Mouse (Mus musculus) kidney, adult 2 months (tissue): ENCODE data around the gene Ccdc40. TPM values are rescaled to one million over a fixed set of nuclear protein-coding genes. Genes with fewer than 3 reads are reported as not detected.

ENCODE experiments used
- DNase-seq: peaks from one replicate; pipeline ENCODE4 v3.0.0; 2021
- H3K27ac ChIP-seq: fragments of 200-500 bp; 2 replicates; pipeline ENCODE4 v1.5.1; 2012; ENCODE audit warnings: low read depth, low read length, control low read depth, inconsistent platforms; ENCODE audit not compliant: insufficient read depth
- H3K27me3 ChIP-seq: fragments of 200-500 bp; replicated peaks from 2 replicates; pipeline ENCODE4 v1.6.1; 2012; ENCODE audit warnings: mild to moderate bottlenecking, moderate library complexity, low read length, inconsistent platforms; ENCODE audit not compliant: control insufficient read depth, insufficient read depth
- H3K36me3 ChIP-seq: fragments of 200-500 bp; 2 replicates; pipeline ENCODE4 v1.6.1; 2012; ENCODE audit warnings: mild to moderate bottlenecking, moderate library complexity, low read length, inconsistent platforms; ENCODE audit not compliant: control insufficient read depth, insufficient read depth
- H3K4me1 ChIP-seq: fragments of 200-500 bp; 2 replicates; pipeline ENCODE4 v1.6.1; 2011; ENCODE audit warnings: low read length; ENCODE audit not compliant: control insufficient read depth, insufficient read depth
- H3K4me3 ChIP-seq: fragments of 200-500 bp; 2 replicates; pipeline ENCODE4 v1.5.1; 2011; ENCODE audit warnings: mild to moderate bottlenecking, low read depth, low read length, control low read depth; ENCODE audit not compliant: insufficient read depth
- CTCF ChIP-seq: fragments of 200-500 bp; conservative IDR thresholded peaks from 2 replicates; pipeline ENCODE4 v1.5.1; 2011; ENCODE audit warnings: low read depth, mild to moderate bottlenecking, control low read depth, low read length, moderate library complexity, mixed read lengths; ENCODE audit not compliant: insufficient read depth, insufficient read length
- POLR2A ChIP-seq: fragments of 200-500 bp; IDR thresholded peaks from one replicate; pipeline ENCODE4 v1.6.1; 2011; ENCODE audit warnings: low read depth, low read length, control low read depth
- WGBS: fragments of 180-500 bp; shearing (Covaris S2); methylation state at CpG from one replicate; pipeline ENCODE4 v1.1.7; 2018; 5-methylcytosine and 5-hydroxymethylcytosine counted together
- polyA plus RNA-seq: library from polyadenylated mRNA; depleted of rRNA; stranded (reverse); fragments of >200 nt; gene quantifications from 2 replicates; pipeline ENCODE4 v1.2.3, GENCODE M21; 2012

Ccdc40 gene
- polyA plus RNA-seq, 1 experiment = 0.30 TPM

DNA sequence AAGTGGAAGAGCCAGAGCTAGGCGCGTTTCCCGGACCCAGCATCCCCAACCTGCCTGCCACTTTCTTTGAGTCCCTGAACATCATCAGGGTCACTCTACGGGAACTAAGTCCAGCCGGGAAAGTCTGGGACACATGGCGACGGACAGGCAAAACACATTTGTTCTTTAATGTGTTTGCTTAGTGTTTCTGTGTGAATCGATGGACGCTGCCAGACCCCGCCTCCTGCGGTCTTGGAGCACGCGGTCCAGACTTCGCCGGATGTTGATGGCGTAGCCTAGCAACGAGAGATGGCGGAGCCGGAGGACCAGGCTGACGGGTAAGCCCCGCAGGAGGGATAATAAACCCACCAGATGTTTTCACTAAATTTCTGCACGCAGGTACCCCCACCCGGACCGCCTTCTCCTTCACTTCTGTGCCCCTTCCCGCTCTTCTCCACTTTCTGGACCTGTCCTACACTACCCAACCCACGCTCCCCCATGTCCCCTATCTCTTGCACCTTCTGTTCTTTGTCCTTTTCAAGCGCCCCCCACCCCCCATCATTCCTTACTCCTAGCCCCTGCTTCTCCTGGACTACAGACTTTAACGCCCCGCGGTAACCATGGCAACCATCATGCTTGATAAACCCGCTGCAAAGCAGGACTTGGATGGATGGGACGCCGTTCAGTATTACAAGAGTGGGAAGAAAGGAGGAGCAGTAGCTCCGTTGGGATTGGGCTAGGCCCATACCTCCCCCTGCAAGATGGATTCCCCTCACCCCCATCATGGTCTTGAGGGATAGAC, 664 bp downstream of the Ccdc40 start:
- TF ChIP-seq CTCF (no peak), POLR2A (no peak)
- DNase-seq = peak; percentile 81
- Histone ChIP-seq H3K27ac (no peak overlapping the region), H3K36me3 (no peaks in the 10 kb centered on the region), H3K4me1 (no peaks in the 10 kb centered on the region), H3K4me3 (peak overlapping the region; percentile 47), H3K27me3 (no peaks in the 10 kb centered on the region)
- WGBS = 2% methylated on average over 34 of the region's 34 CpGs

DNA sequence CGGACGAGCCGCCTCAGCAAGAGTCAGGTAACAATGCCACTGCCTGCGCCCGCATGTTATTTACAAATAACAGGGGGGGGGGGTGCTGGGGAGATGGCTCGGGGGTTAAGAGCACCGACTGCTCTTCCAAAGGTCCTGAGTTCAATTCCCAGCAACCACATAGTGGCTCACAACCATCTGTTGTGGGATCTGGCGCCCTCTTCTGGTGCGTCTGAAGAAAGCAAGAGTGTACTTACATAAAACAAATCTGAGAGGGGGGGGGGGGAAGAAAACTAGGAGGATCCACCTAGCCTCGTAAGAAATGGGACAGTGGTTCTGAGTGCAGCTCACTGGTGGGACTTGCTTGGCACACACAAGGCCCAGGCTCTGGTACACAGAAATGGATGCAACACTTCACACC, 6.4 kb downstream of the Ccdc40 start:
- Histone ChIP-seq H3K36me3 (no peaks in the 10 kb centered on the region), H3K4me1 (no peaks in the 10 kb centered on the region), H3K4me3 (no peak overlapping the region), H3K27me3 (no peaks in the 10 kb centered on the region), H3K27ac (no peak overlapping the region)
- no peak for TF ChIP-seq CTCF
- TF ChIP-seq POLR2A = no peak
- 95% methylated on average over 10 of the region's 10 CpGs for WGBS
- no peak for DNase-seq

DNA sequence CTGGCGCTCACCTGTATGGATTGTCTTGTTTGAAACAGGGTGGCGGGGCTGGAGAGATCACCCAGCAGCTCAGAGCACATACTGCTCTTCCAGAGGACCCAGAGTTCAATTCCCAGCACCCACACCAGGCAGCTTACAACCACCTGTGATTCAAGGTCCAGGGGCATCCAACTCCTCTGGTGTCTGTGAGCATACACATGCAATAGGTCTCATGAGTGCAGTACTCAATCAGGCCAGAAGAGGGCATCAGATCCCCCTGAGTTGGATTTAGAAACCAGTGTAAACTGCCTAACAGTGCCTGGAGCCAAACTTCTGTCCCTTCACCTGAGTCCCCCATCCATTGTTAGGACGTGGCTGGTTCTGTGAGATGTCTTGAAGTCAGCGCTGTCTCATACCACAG, 7.2 kb downstream of the Ccdc40 start:
- 90% methylated on average over 4 of the region's 4 CpGs for WGBS
- Histone ChIP-seq H3K36me3 (no peaks in the 10 kb centered on the region), H3K4me1 (no peaks in the 10 kb centered on the region), H3K27ac (no peak overlapping the region), H3K4me3 (no peak overlapping the region), H3K27me3 (no peaks in the 10 kb centered on the region)
- TF ChIP-seq CTCF (peak; percentile 60), POLR2A (no peak)
- DNase-seq = peak; percentile 65

DNA sequence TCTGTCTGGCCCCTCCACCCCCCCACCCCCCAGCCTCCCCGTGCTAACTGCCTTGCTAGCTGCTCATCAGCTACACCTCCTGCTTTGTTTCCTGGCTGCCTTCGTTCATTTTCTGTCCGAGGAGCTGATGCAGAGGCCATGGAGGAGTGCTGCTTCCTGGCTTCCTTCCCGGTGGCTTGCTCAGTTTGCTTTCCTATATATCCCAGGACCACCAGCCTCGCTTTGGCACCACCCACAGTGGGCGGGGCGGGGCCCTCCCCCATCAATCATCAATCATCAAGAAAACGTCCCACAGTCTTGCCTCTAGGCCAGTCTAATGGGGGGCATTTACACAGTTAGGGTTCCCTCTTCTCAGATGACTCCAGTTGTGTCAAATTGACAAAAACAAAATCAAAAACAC, 8.0 kb downstream of the Ccdc40 start:
- TF ChIP-seq CTCF (no peak), POLR2A (no peak)
- H3K4me1 ChIP-seq = no peaks in the 10 kb centered on the region
- DNase-seq = no peak
- no peak overlapping the region for H3K27ac ChIP-seq
- no peak overlapping the region for H3K4me3 ChIP-seq
- H3K27me3 ChIP-seq = no peaks in the 10 kb centered on the region
- no peaks in the 10 kb centered on the region for H3K36me3 ChIP-seq
- WGBS = 45% methylated on average over 8 of the region's 8 CpGs

DNA sequence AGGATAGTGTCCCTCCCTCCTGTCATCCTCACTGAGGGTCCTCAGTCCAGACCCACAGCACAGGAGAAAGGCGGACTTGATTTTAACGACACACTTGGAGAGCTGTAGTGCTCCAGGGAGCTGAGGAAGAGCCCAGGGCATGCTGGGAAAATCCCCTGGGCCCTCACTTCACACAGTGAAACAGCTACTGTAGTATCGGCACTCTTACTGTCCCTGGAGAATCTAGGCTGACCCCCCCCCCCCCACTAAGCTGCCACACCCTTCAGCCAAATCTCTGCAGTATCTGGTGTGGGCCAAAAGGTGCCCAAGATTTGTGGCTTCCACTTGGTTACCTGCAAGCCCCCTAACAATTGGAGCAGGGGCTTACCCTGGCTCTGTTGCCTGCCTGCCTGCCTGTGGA, 8.6 kb downstream of the Ccdc40 start:
- no peak for DNase-seq
- H3K27me3 ChIP-seq = no peaks in the 10 kb centered on the region
- no peaks in the 10 kb centered on the region for H3K36me3 ChIP-seq
- TF ChIP-seq POLR2A (no peak), CTCF (no peak)
- no peak overlapping the region for H3K27ac ChIP-seq
- no peaks in the 10 kb centered on the region for H3K4me1 ChIP-seq
- no peak overlapping the region for H3K4me3 ChIP-seq
- WGBS = 57% methylated on average over 3 of the region's 3 CpGs

DNA sequence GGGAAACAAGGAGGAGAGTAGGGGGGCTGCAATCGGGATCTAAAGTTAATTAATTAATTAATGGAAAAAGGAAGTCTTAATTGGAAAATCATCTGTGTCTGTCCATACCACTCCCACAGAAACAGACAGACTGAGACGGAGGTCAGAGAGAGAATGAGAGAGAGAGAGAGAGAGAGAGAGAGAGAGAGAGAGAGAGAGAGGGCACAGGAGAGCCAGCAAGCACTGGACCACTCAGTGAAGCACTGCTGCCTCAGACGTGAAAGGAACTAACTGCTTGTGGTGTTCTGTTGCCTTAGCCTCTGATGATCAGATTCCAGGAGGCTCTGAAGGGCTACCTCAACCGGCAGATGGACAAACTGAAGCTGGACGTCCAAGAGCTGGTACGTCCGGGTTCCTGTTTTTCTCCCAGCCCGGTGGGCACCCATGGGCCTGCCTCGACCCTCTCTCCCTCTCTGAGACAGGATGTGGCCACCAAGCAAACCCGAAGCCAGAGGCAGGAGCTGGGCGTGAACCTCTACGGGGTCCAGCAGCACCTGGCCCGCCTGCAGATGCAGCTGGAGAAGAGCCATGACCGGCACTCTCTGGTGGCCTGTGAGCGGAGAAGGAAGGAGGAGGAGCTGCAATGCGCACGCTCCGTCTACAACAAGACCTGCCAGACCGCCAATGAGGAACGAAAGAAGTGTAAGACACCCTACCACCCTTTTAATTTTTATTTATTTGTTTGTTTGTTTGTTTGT, 9.4 kb downstream of the Ccdc40 start:
- 24% methylated on average over 20 of the region's 20 CpGs for WGBS
- H3K4me1 ChIP-seq = no peaks in the 10 kb centered on the region
- peak overlapping the region; percentile 7; the same call in 1 of the 2 replicates for H3K4me3 ChIP-seq
- TF ChIP-seq CTCF = no peak
- TF ChIP-seq POLR2A = no peak
- H3K27me3 ChIP-seq = no peaks in the 10 kb centered on the region
- H3K27ac ChIP-seq = no peak overlapping the region
- H3K36me3 ChIP-seq = no peaks in the 10 kb centered on the region
- peak; percentile 44 for DNase-seq

DNA sequence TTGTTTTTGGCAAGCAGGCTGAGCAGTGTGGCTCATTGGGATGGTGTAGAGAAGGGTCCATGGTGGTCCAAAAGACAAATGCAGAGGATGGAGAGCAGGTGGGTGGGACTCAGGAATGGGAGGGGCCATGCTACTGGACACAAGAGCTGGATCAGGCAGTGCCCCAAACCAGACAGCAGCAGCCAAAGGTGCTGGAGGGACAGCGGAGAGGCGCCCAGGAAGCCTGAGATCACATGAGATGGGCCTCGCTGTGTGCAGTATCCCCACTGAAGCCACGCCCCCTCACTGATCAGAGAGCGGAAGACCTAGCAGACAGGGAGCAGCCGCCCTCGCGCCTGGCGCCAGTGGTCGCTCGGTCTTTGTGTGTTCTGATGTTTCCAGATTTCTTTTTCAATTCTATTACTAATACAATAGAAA, 9.9 kb downstream of the Ccdc40 start:
- H3K4me1 ChIP-seq = no peaks in the 10 kb centered on the region
- no peaks in the 10 kb centered on the region for H3K27me3 ChIP-seq
- WGBS = 13% methylated on average over 11 of the region's 11 CpGs
- no peaks in the 10 kb centered on the region for H3K36me3 ChIP-seq
- H3K27ac ChIP-seq = no peak overlapping the region
- peak; percentile 70 for DNase-seq
- peak overlapping the region; percentile 13 for H3K4me3 ChIP-seq
- TF ChIP-seq POLR2A = no peak
- no peak for TF ChIP-seq CTCF
